Mouse (Mus musculus): Measurements from ENCODE around the gene Tbc1d21. TPM values are rescaled to one million over a fixed set of nuclear protein-coding genes. Genes with fewer than 3 reads are reported as not detected.

Gene Tbc1d21
- total RNA-seq, 2 experiments from 2014 or later: not detected

- intact Hi-C loops (cut with DNase I): no loop called here
- no peak for DNase-seq (ENCODE audit: low spot score)
These were observed 22.5 kb downstream of the Tbc1d21 start for GRCm38 (mm10) chr9:58347795-58348194.

DNA sequence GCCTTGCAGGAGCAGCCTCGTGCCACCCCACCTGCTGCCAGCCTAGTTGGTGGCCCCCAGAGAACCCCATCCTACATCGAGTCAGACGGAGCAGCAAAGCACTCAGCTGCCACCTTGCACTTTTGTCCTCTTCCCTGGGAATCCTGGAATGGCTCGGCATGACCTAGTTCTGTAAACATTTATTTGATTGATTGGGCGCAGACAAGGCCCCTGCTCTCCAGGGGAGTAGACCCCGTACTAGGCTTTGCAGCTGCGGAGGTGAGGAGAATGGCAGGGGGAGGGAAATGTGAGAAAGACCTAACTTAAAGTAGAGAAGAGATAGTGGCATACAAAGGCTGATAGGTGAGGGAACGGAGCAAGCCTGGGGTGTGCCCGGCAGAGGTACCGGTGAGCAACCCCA is 23.8 kb downstream of the Tbc1d21 start:
- intact Hi-C loops (cut with DNase I): no loop called here
- DNase-seq (ENCODE audit: low spot score): no peak

- intact Hi-C loops (cut with DNase I): no loop called here
- no peak for DNase-seq (ENCODE audit: low spot score)
These were observed 24.3 kb downstream of the Tbc1d21 start for GRCm38 (mm10) chr9:58345963-58346362.

GRCm38 (mm10) chr9:58341795-58342194 is 28.5 kb downstream of the Tbc1d21 start:
- intact Hi-C loops (cut with DNase I): no loop called here
- no peak for DNase-seq (ENCODE audit: low spot score)

DNA sequence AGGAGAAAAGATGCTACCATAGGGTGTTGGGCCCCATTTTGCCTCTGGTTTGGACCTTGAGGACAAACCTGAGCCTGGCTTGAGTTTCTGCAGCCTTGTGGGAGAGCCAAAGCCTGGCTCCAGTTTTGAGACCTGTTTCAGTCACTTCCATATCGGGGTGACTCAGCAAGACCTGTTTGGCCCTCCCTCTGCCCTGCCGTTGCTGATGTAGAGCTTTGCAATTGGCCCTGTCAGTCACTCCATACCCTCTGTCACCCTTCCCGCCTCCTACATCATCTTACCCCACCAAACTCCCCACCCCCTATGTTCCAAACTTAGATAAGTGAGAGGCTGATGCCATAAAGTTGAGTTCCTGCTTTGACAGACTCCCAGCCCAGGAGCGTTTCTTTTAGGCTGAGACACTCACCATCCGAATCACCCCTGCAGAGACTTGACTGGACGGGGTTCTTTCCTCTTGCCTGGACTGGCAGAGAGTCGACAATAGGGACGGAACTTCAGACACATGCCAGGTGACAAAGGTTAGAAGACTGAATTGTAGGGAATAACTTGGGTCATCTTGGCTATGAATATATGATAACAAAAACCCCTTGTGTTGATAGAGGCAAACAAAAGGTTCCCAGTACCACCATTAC is 33.5 kb downstream of the Tbc1d21 start:
- intact Hi-C loops (cut with DNase I): no loop called here

GRCm38 (mm10) chr9:58331276-58331675 is 39.0 kb downstream of the Tbc1d21 start:
- no peak for DNase-seq (ENCODE audit: low spot score)
- intact Hi-C loops (cut with DNase I): loop anchor here (2.0 kb wide), 1 partner anchor 40 kb away; the partner anchor contains the start of gene Tbc1d21

More for the DNA sequence above, 33.5 kb downstream of the Tbc1d21 start:
- no peak for DNase-seq (ENCODE audit: low spot score)

GRCm38 (mm10) chr9:58330293-58330692 is 40.0 kb downstream of the Tbc1d21 start:
- no peak for DNase-seq (ENCODE audit: low spot score)
- intact Hi-C loops (cut with DNase I): loop anchor here (1.0 to 2.0 kb wide), 2 partner anchors 41 to 205 kb away; partner anchors contain the start of gene Tbc1d21

DNA sequence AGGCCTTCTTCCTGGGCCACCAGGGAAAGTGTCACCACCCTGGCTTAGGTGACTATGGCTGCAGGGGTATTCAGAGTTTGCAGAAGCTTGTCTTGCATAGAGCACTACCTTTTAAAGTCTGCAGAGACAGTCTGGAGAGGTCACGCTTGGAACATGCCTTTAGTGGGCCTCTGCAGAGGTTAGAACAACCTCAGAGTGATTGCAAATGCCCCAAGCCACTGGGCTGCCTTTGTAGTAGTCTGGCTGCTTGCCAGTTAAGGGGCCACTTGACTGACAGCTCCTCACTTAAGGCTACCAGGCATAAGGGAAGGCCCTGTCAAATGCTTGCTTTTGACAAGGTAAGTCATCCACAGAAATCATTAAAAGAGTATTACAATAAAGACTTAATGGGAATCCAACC is 42.9 kb downstream of the Tbc1d21 start:
- no peak for DNase-seq (ENCODE audit: low spot score)
- intact Hi-C loops (cut with DNase I): no loop called here

- intact Hi-C loops (cut with DNase I): no loop called here
- no peak for DNase-seq (ENCODE audit: low spot score)
These were observed 43.6 kb downstream of the Tbc1d21 start for GRCm38 (mm10) chr9:58326477-58327180.

DNA sequence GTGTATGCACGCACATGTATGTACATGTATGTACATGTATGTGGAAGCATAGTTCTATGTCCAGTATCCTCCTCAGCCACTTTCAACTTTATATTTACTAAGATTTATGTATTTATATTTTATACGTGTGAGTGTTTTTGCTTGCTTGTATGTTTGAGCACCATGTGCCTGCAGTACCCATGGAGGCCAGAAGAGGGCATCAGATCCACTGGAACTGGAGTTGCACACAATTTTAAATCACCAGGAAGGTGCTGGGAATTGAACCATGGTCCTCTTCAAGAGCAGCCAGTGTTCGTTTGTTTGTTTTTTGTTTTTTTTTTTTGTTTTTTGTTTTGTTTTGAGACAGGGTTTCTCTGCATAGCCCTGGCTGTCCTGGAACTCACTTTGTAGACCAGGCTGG is 48.6 kb downstream of the Tbc1d21 start:
- intact Hi-C loops (cut with DNase I): no loop called here

DNA sequence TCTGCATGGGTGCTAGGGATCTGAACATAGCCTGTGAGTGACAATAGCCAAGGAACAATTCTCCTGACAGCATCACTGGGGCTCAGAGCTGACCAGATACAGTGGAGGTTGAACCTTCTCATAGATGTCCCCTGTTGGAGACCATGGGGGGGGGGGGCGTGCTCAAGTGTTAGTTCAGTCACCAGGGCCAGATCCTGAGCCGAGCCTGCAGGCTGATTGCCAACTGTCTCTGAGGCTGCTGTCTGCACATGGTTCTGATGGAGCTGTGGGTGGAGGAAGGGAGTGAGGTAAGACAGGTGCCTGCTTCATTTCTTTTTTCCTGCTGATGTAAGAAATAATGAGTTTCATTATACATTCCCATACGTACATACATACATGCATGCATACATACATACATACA is 51.9 kb downstream of the Tbc1d21 start:
- DNase-seq (ENCODE audit: low spot score): no peak
- intact Hi-C loops (cut with DNase I): no loop called here

More for the DNA sequence above, 48.6 kb downstream of the Tbc1d21 start:
- DNase-seq (ENCODE audit: low spot score): no peak

GRCm38 (mm10) chr9:58317381-58317780 is 52.9 kb downstream of the Tbc1d21 start:
- DNase-seq (ENCODE audit: low spot score): no peak
- intact Hi-C loops (cut with DNase I): no loop called here

DNA sequence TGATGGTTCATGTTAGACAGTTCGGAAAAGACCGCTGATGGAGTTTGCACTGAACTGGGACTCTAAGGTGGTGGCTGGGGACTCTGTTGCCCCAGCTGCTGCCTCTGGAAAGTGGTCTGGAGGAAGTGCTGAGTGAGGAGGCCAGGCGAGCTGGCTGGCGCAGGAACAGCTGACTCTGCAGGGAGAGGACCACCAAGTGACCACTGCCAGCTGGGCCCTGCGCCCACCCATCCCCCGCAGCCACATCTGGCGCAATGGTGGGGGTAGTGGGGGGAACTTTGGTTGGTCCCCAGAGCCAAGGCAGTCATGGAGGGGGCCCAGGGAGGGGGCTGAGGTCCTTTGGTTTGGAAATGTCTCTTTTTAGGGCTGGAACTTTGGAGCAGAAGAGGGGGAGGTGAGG is 53.5 kb downstream of the Tbc1d21 start:
- intact Hi-C loops (cut with DNase I): no loop called here
- DNase-seq (ENCODE audit: low spot score): no peak

DNA sequence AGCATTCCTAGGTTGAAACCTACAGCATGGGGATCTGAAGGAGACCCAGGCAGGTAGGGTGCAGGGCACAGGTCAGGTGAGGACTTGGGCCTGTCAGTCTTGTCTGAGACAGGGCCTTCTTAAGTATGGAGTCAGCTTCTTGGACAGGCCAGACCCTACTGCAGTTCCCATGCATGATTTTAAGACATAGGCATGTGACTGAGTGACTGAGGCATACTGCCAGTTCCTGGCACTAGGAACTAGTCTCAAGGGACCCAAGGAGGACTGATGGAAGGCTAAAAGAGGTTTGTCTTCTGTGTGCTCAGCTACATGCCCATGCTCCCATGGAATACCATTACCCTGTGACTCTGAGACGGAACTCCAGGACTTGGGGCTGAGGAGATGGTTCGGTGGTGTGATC is 54.4 kb downstream of the Tbc1d21 start:
- intact Hi-C loops (cut with DNase I): no loop called here
- no peak for DNase-seq (ENCODE audit: low spot score)

DNA sequence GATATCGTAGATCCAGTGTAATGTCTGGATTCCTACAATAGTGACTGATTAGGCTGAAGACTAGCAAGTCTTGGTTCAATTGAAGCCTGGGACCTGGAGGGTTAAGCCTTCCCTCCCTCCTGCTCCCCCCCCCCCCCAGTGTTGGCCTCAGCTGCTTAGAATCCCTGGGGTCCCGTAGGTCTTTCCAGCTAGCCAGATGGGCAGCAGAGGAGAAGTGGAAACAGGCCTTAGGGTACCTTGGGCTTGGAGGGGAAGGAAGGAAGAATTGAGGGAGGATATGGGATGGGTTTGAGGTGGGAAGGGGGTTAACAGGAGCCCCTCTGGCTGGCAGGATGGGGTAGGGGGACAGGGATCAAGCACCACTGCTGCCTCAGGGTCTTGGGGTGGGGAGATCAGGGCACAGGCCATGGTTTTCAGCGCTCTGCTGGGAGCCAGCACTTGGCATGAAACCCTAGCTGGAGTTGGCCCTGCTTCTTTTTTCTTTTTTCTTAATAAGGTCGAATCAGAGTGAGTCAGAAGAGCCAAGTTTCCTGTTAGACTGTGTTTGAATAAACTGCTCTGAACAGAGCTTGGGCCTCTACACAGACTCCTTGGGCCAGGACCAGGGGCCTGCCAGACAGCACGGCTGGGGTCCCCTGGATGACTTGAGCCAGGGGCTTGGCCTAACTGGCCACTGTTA is 55.4 kb downstream of the Tbc1d21 start:
- peak; percentile 34 for DNase-seq (ENCODE audit: low spot score)
- intact Hi-C loops (cut with DNase I): loop anchor here (5.0 kb wide), 1 partner anchor 158 kb away; no protein-coding TSS in a partner anchor

DNA sequence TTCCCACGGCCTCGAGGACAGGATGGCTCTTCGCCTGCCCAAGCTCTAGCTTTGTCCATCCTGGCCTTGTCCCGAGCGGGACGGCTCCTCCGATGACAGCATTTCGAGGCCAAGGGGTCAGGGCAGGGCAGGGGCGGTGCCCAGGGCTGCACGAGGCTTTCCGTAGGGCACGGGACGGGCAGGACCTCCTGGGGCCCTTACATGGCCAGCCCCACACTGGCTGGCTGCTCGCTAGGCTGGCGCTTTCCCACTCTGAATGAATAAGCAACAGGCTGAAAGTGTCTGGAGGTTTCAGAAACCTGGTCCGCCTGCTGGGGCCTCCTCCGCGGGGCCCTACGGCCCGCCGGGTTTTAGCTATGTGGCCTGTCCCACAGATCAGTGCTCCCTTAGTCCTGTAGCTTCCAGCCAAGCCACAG is 57.3 kb downstream of the Tbc1d21 start, which contains the start of gene Loxl1:
Loxl1 (minus strand) TSS at position 243 of the 416 bp plus-strand sequence.
- intact Hi-C loops (cut with DNase I): loop anchor here (5.0 kb wide), 1 partner anchor 156 kb away; no protein-coding TSS in a partner anchor
- DNase-seq (ENCODE audit: low spot score): peak; percentile 62

DNA sequence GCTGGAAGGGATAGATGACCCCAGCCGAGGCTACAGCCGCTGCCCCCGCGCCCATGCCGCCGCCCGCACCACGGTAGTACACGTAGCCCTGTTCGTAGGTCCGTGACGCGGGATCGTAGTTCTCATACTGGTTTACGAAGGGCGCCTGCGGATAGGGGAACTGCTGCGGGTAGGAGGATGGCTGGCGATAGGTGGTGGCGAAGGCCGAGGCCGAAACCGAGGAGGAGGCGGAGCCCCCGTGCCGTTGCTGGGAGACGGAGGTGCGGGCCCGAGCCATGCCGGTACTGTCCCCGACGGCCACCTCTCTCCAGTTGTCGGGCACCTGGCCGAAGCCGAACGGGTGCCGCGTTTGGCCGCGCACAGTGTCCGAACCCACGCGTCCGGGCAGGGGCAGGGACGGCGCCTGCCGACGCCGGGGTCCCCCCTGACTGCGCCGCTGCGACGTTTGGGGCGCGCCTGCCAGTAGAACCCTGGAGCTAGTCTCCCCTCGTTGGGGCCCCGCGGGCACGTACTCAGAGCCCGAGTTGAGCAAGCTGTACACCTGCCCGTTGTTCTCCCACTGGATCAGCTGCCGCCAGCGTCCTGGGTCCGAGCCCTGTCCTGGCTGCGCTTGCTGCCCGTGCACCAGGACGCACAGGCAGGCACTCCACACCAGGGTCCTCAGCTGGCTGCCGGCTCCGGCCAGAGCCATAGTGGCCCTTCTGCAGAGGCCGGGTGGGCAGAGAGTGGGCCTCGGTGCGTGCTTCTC is 57.9 kb downstream of the Tbc1d21 start:
- intact Hi-C loops (cut with DNase I): loop anchor here (5.0 kb wide), 1 partner anchor 155 kb away; no protein-coding TSS in a partner anchor
- DNase-seq (ENCODE audit: low spot score): no peak

- DNase-seq (ENCODE audit: low spot score): no peak
- intact Hi-C loops (cut with DNase I): loop anchor here (5.0 kb wide), 1 partner anchor 154 kb away; no protein-coding TSS in a partner anchor
These were observed 58.9 kb downstream of the Tbc1d21 start for GRCm38 (mm10) chr9:58311191-58311910.

GRCm38 (mm10) chr9:58310043-58310660 is 60.1 kb downstream of the Tbc1d21 start:
- intact Hi-C loops (cut with DNase I): loop anchor here (5.0 kb wide), 1 partner anchor 153 kb away; no protein-coding TSS in a partner anchor
- DNase-seq (ENCODE audit: low spot score): peak; percentile 66

Data from heart, postnatal 25 days (tissue).